In the genomic region with DNA sequence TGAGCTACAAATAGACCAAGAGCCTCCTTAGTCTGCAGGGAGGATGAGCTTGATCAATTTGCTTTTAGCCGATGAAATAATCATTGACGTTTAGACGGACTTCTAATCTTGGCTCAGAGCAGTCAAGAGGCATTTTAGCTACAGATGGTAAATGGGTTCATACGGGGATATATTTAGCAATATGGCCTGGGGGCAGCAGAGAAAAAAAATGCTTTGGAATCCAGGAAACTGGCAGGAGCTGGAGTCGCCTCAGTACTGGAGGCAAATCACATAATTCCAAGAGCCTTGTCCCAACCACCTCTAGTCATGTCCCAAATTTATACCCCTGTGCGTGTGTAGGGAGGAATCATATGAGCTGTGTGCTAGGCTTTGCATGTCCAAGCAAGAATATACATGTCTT, we compare ENCODE assay signal across 21 mouse cellular contexts.
DNase-seq lines count a peak whose midpoint lies in the region; ATAC-seq and TF ChIP-seq lines count a peak whose summit lies in the region.
"Had no signal": no experiment of that assay in that cellular context is flagged by ENCODE, and none has a peak within 500 bp of the region (broad histone marks: within the 10 kb centered on the region; RNA-seq: fewer than 3 reads in every experiment).

No protein-coding gene starts in this region.

- H3K9me3 ChIP-seq in kidney, embryonic 14.5 days (ENCODE audit: control insufficient read depth, low read length) = no peaks in the 10 kb centered on the region
- no peaks in the 10 kb centered on the region for H3K9me3 ChIP-seq in midbrain, embryonic 14.5 days (ENCODE audit: control insufficient read depth, low read length)
- no peaks in the 10 kb centered on the region for H3K9me3 ChIP-seq in midbrain, postnatal 0 days (ENCODE audit: low read length)
- H3K9me3 ChIP-seq: embryonic facial prominence, embryonic 12.5 days; forebrain, embryonic 12.5 days; heart, embryonic 13.5 days; hindbrain, embryonic 12.5 days had no signal

- no peak overlapping the region for H3K4me2 ChIP-seq in kidney, embryonic 14.5 days (replicated peaks; ENCODE audit: low read depth, low read length)
- no peak overlapping the region for H3K4me2 ChIP-seq in midbrain, embryonic 14.5 days (ENCODE audit: low read length)
- H3K4me2 ChIP-seq in midbrain, postnatal 0 days (ENCODE audit: low read depth, low read length, poor library complexity, severe bottlenecking) = no peak overlapping the region
- H3K4me2 ChIP-seq: embryonic facial prominence, embryonic 12.5 days; forebrain, embryonic 12.5 days; heart, embryonic 13.5 days; hindbrain, embryonic 12.5 days had no signal

- no peaks in the 10 kb centered on the region for H3K27me3 ChIP-seq in kidney, adult 2 months (replicated peaks; ENCODE audit: control insufficient read depth, insufficient read depth, low read length)
- no peaks in the 10 kb centered on the region for H3K27me3 ChIP-seq in kidney, embryonic 14.5 days (ENCODE audit: control insufficient read depth, insufficient read depth, low read length)
- H3K27me3 ChIP-seq in midbrain, embryonic 14.5 days (ENCODE audit: control insufficient read depth, insufficient read depth, low read length) = no peaks in the 10 kb centered on the region
- H3K27me3 ChIP-seq in midbrain, postnatal 0 days (ENCODE audit: insufficient read depth, low read length) = no peaks in the 10 kb centered on the region
- H3K27me3 ChIP-seq: embryonic facial prominence, embryonic 12.5 days; forebrain, embryonic 12.5 days; heart, embryonic 13.5 days; hindbrain, embryonic 12.5 days had no signal

- H3K4me3 ChIP-seq in kidney, adult 2 months (ENCODE audit: insufficient read depth, low read depth, low read length) = no peak overlapping the region
- H3K4me3 ChIP-seq in kidney, embryonic 14.5 days (ENCODE audit: low read length) = no peak overlapping the region
- no peak overlapping the region for H3K4me3 ChIP-seq in midbrain, embryonic 14.5 days (replicated peaks; ENCODE audit: low read depth, low read length)
- H3K4me3 ChIP-seq in midbrain, postnatal 0 days (ENCODE audit: low read depth, low read length) = no peak overlapping the region
- H3K4me3 ChIP-seq: embryonic facial prominence, embryonic 12.5 days; forebrain, embryonic 12.5 days; gastrocnemius, adult 2 months; heart, embryonic 13.5 days; hindbrain, embryonic 12.5 days had no signal

- H3K4me1 ChIP-seq in kidney, adult 2 months (ENCODE audit: control insufficient read depth, insufficient read depth, low read length) = peaks cover 2% of the 10 kb centered on the region; the same call in 1 of the 2 replicates
- no peaks in the 10 kb centered on the region for H3K4me1 ChIP-seq in kidney, embryonic 14.5 days (ENCODE audit: control insufficient read depth, insufficient read depth, low read length)
- H3K4me1 ChIP-seq in midbrain, embryonic 14.5 days (ENCODE audit: control insufficient read depth, insufficient read depth, low read length) = no peaks in the 10 kb centered on the region
- H3K4me1 ChIP-seq in midbrain, postnatal 0 days (ENCODE audit: insufficient read depth, low read length) = 0 out of 2 replicates have a peak, but pooled peaks cover 3% of the 10 kb centered on the region
- H3K4me1 ChIP-seq: embryonic facial prominence, embryonic 12.5 days; forebrain, embryonic 12.5 days; heart, embryonic 13.5 days had no signal

- H3K9ac ChIP-seq in kidney, embryonic 14.5 days (ENCODE audit: low read depth, low read length) = no peak overlapping the region
- no peak overlapping the region for H3K9ac ChIP-seq in midbrain, embryonic 14.5 days (replicated peaks; ENCODE audit: low read length)
- no peak overlapping the region for H3K9ac ChIP-seq in midbrain, postnatal 0 days (replicated peaks; ENCODE audit: low read length, poor library complexity, severe bottlenecking)
- H3K9ac ChIP-seq: embryonic facial prominence, embryonic 12.5 days; forebrain, embryonic 12.5 days; heart, embryonic 13.5 days; hindbrain, embryonic 12.5 days had no signal

- peak; percentile 12 for DNase-seq in kidney, adult 2 months
- peak; percentile 49 for DNase-seq in midbrain, embryonic 14.5 days
- no peak for DNase-seq in midbrain, postnatal 0 days (ENCODE audit: low spot score)
- peak; percentile 61 for DNase-seq in NIH3T3 (ENCODE audit: low read depth)
- DNase-seq in fat pad, adult 2 months (ENCODE audit: extremely low read depth, low read depth, low spot score) = peak; percentile 64
- DNase-seq in spleen, adult 12 weeks (ENCODE audit: low spot score) = no peak
- no peak for DNase-seq in heart, postnatal 36 days
- DNase-seq: adrenal gland, postnatal 25 days; B cell, adult 2 months; gastrocnemius, adult 2 months; gastrocnemius, postnatal 25 days; heart, adult 11 months; heart, postnatal 4 days had no signal

- ATAC-seq in kidney, embryonic 14.5 days (ENCODE audit: low FRiP score, low TSS enrichment) = no peak
- ATAC-seq in midbrain, embryonic 14.5 days (ENCODE audit: low FRiP score, low TSS enrichment) = no peak
- ATAC-seq in midbrain, postnatal 0 days (ENCODE audit: low FRiP score) = no peak
- ATAC-seq: CD4-positive, CD25-positive, alpha-beta regulatory T cell, adult 4 months; forebrain, embryonic 16.5 days had no signal

- H3K36me3 ChIP-seq in kidney, adult 2 months (ENCODE audit: control insufficient read depth, insufficient read depth, low read length) = no peaks in the 10 kb centered on the region
- H3K36me3 ChIP-seq in kidney, embryonic 14.5 days (ENCODE audit: control insufficient read depth, insufficient read depth, low read length) = no peaks in the 10 kb centered on the region
- no peaks in the 10 kb centered on the region for H3K36me3 ChIP-seq in midbrain, embryonic 14.5 days (ENCODE audit: control insufficient read depth, insufficient read depth, low read length)
- H3K36me3 ChIP-seq in midbrain, postnatal 0 days (ENCODE audit: insufficient read depth, low read length) = no peaks in the 10 kb centered on the region
- H3K36me3 ChIP-seq: embryonic facial prominence, embryonic 12.5 days; forebrain, embryonic 12.5 days; G1E; heart, embryonic 13.5 days; hindbrain, embryonic 12.5 days had no signal

- no peak for TF ChIP-seq POLR2A in kidney, adult 2 months (IDR thresholded peaks at IDR 0.05; ENCODE audit: low read depth, low read length)

- intact Hi-C loops in heart, postnatal 36 days (cut with DNase I) = no loop called here

- H3K27ac ChIP-seq in kidney, adult 2 months (ENCODE audit: insufficient read depth, low read depth, low read length) = no peak overlapping the region
- H3K27ac ChIP-seq in kidney, embryonic 14.5 days (ENCODE audit: low read depth, low read length) = no peak overlapping the region
- no peak overlapping the region for H3K27ac ChIP-seq in midbrain, embryonic 14.5 days (replicated peaks; ENCODE audit: low read depth, low read length)
- H3K27ac ChIP-seq in midbrain, postnatal 0 days (ENCODE audit: low read depth, low read length) = no peak overlapping the region
- H3K27ac ChIP-seq: embryonic facial prominence, embryonic 12.5 days; forebrain, embryonic 12.5 days; gastrocnemius, adult 2 months; heart, embryonic 13.5 days; hindbrain, embryonic 12.5 days had no signal

- 50% methylated on average over 6 of the region's 6 CpGs for WGBS in kidney, adult 2 months
- WGBS in kidney, embryonic 14.5 days = 72% methylated on average over 6 of the region's 6 CpGs
- WGBS in midbrain, embryonic 14.5 days = 55% methylated on average over 6 of the region's 6 CpGs
- 45% methylated on average over 6 of the region's 6 CpGs for WGBS in midbrain, postnatal 0 days

- no peak for TF ChIP-seq CTCF in kidney, adult 2 months (conservative IDR thresholded peaks at IDR 0.05; ENCODE audit: insufficient read depth, insufficient read length, low read depth, low read length)
- TF ChIP-seq CTCF in midbrain, postnatal 0 days (IDR thresholded peaks at IDR 0.05) = no peak

Comparison
In these comparisons a context has a peak if more than half of its experiments do, and no peak if none do; other contexts are left out.
1. DNase-seq: peak in kidney, adult 2 months (single experiment), midbrain, embryonic 14.5 days (single experiment), NIH3T3 (single experiment) and fat pad, adult 2 months (single experiment); none in midbrain, postnatal 0 days (single experiment), spleen, adult 12 weeks (single experiment) and heart, postnatal 36 days (0 of 2).